Mouse (Mus musculus) adrenal gland, postnatal 14 days (tissue): ENCODE measurements around the gene Btrc. TPM values are rescaled to one million over a fixed set of nuclear protein-coding genes. Genes with fewer than 3 reads are reported as not detected.
A peak's percentile ranks its signal among the peaks of the same experiment; 100 is the strongest.

Source experiments
- DNase-seq: peaks from one replicate; pipeline ENCODE4 v3.0.0; 2021; ENCODE audit warnings: mixed read lengths
- total RNA-seq: library from RNA; stranded (reverse); gene quantifications from 2 replicates; pipeline ENCODE4 v1.2.3, GENCODE M21; 2021

Btrc gene
- total RNA-seq, 1 experiment from 2014 or later: 28.5 TPM

- DNase-seq: no peak
Measured at GRCm38 (mm10) chr19:45428146-45428545, 64.6 kb downstream of the Btrc start.

DNA sequence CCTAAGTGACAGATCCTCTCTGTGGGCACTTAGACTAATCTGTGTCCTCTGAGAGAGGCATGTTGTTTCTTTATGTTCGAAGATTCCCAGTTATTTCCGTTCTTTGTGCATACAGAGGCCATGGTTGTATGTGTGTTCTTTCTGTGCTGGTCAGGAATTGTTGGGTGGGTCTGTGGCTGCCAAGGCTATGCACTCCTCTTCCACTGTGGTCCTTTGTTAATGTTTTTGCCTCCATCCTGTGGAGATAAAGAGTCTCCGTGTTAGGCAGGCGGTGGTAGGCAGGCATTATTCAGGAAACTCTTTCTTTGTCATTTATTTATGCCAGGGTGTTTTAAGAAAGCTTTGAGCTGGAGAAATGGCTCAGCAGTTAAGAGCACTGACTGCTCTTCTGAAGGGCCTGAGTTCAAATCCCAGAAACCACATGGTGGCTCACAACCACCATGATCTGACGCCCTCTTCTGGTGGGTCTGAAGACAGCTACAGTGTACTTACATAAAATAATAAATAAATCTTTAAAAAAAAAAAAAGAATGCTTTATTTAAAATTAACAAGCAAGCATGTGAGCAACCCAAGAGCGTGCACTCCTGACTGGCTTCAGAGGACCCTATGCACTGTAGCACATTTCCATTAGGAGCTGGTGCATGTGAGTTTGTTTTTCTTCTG lies 67.6 kb downstream of the Btrc start:
- DNase-seq: peak; percentile 17

GRCm38 (mm10) chr19:45432351-45432750 lies 68.8 kb downstream of the Btrc start:
- DNase-seq: no peak

DNA sequence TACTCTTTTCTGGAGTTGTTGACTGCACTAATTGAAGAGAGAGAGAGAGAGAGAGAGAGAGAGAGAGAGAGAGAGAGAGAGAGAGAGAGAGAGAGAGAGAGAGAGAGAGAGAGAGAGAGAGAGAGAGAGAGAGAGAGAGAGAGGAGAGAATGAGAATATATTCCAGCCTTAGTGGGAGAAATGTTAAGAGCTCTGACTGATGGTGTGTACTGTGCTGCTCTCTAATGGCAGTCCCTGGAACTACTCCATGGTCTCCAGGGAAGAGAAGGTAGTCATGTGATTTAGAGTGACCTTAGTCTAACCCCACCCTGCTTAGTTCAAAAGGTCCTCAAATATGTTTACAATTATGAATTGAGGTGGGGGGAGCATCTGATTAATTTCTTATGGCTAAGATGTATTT lies 72.5 kb downstream of the Btrc start:
- DNase-seq: peak; percentile 74

DNA sequence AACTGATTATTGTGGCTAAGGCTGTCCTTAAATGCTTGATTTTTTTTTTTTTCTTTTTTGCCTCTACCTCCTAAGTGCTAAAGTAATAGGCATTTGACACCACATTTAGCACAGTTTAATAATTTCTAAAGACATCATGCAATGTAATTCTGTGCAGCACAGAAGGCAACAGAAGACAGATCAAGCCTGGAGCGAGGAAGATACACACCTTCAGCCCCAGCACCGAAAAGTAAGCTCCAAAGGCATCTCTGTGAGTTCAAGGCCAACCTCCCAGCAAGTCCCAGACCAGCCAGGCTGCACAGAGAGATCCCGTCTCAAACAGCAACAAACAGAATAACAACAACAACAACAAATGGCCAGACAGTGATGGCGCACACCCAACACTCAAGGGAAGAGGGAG lies 73.6 kb downstream of the Btrc start:
- DNase-seq: no peak

- no peak for DNase-seq
Measured at GRCm38 (mm10) chr19:45438191-45438590, 74.7 kb downstream of the Btrc start.

- peak; percentile 9 for DNase-seq
Measured at GRCm38 (mm10) chr19:45438928-45439846, 75.7 kb downstream of the Btrc start.

GRCm38 (mm10) chr19:45440554-45441175 lies 77.1 kb downstream of the Btrc start:
- no peak for DNase-seq

DNA sequence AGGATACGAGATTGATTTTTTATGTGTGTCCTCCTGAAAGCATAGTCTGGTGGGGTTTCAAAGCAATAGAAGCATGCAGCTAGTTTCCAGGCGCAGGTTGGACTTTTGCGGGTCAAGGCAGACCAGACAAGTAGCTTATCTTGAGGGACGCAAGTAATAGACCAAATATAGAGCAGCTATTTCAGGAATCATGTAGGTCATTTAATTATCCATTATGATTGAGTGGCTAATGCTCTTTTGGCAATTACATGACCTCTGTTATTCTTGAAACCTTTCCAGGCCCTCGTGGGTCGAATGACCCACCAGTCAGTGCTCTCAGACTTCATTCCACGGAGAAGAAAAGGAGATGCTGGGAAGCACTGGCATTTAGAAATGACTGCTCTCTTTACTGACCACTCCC lies 78.2 kb downstream of the Btrc start:
- peak; percentile 15 for DNase-seq

- no peak for DNase-seq
Measured at GRCm38 (mm10) chr19:45445253-45445933, 81.9 kb downstream of the Btrc start.

GRCm38 (mm10) chr19:45446631-45447030 lies 83.1 kb downstream of the Btrc start:
- no peak for DNase-seq

- no peak for DNase-seq
Measured at GRCm38 (mm10) chr19:45447222-45447621, 83.7 kb downstream of the Btrc start.

DNA sequence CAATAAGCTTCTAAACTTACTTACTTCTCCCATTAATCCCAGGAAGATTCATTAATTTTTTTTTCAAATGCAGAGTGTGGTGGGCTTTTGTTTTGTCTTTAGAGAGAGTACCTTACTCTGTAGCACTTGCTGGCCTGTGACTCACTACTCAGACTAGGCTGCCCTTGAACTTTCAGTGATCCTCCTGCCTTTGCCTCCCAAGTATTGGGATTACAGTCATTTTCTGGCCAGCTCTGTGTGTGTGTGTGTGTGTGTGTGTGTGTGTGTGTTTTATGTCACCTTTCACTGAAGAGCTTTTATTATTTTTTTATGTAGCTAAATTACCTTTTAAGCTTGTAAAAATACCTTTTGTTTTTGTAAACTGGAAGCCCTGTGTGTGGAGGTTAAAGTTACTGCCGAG lies 84.4 kb downstream of the Btrc start:
- DNase-seq: peak; percentile 67

GRCm38 (mm10) chr19:45454391-45454790 lies 90.9 kb downstream of the Btrc start:
- no peak for DNase-seq

- DNase-seq: no peak
Measured at GRCm38 (mm10) chr19:45456896-45457295, 93.4 kb downstream of the Btrc start.

GRCm38 (mm10) chr19:45458702-45459101 lies 95.2 kb downstream of the Btrc start:
- no peak for DNase-seq

DNA sequence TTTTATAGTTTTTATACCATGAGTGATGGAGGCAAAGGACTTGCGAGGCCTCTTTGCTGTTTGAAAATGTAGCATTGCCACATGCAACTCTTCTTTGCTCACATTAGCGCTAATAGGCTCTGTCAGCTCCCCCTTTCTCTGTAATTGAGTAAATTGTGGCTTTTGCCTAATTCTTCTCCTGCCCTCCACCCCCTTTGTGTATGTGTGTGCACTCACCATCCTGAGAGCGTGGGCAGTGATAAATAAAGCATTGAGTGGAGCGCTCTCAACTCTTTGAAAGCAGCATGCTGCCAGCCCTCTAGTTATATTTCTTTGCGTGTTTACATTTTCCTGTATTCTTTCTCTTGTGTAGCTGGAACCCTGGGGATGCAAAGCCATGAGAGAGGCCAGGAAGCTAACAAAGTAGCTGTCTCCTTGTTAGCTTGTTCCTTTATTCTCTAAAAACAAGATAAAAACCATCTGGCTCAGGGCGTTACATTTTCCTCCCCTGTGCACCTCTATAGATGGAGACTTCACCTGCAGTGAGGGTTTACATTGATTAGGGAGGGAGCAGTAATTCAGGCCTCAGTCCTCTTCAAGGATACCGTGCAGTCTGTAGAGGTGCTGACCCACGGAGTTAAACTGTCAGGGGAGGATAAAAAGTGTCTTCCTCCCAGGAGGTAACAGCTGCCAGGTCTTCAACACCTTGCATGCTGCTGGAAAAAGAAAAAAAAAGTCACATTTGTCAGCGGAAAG lies 96.6 kb downstream of the Btrc start:
- no peak for DNase-seq

GRCm38 (mm10) chr19:45460749-45461736 lies 97.5 kb downstream of the Btrc start:
- DNase-seq: peak; percentile 37

- no peak for DNase-seq
Measured at GRCm38 (mm10) chr19:45469760-45470159, 106.2 kb downstream of the Btrc start.
